Mouse (Mus musculus): ENCODE data around the gene Slc7a1. TPM values are rescaled to one million over a fixed set of nuclear protein-coding genes. Genes with fewer than 3 reads are reported as not detected.

The Slc7a1 gene
- polyA plus RNA-seq, 1 experiment from 2014 or later: 24.6 TPM

GRCm38 (mm10) chr5:148302968-148303367 lies 96.7 kb downstream of the Slc7a1 start:
- no peak for ATAC-seq (ENCODE audit: insufficient read depth, low FRiP score, low read depth)
- Histone ChIP-seq H3K9me3 (no peaks in the 10 kb centered on the region), H3K4me3 (replicated peaks) (peak overlapping the region; percentile 19; the same call in 1 of the 2 replicates), H3K27ac (no peak overlapping the region), H3K4me1 (no peaks in the 10 kb centered on the region), H3K27me3 (replicated peaks) (no peaks in the 10 kb centered on the region), H3K9ac (no peak overlapping the region), H3K36me3 (no peaks in the 10 kb centered on the region), H3K4me2 (0 out of 2 replicates have a peak overlapping the region, but pooled peaks have one; percentile 8)
- WGBS: 76% methylated on average over 11 of the region's 11 CpGs

DNA sequence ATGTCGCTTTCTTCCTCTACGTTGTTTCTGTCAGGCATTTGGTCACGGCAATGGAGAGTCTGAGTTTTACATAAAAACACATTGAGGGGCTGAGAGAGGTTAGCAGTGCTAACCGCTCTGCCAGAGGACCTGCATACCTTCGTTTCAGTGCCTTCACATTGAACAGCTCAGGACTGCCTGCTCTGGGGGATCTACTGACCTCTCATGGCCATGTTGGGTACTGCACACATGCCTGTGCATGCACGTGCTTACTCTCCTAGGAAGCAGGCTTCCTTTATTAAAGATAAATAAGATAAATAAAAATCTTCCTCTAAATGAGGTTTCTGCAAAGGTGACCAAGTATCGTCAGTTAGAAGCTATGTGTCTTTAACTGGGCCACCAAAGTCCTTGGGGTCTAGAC lies 106.4 kb downstream of the Slc7a1 start:
- no peak overlapping the region for H3K4me2 ChIP-seq
- no peaks in the 10 kb centered on the region for H3K9me3 ChIP-seq
- no peaks in the 10 kb centered on the region for H3K27me3 ChIP-seq (replicated peaks)
- no peaks in the 10 kb centered on the region for H3K36me3 ChIP-seq
- no peak overlapping the region for H3K27ac ChIP-seq
- no peak overlapping the region for H3K4me3 ChIP-seq (replicated peaks)
- 86% methylated on average over 7 of the region's 7 CpGs for WGBS
- no peak overlapping the region for H3K9ac ChIP-seq
- H3K4me1 ChIP-seq: no peaks in the 10 kb centered on the region
- no peak for ATAC-seq (ENCODE audit: insufficient read depth, low FRiP score, low read depth)

DNA sequence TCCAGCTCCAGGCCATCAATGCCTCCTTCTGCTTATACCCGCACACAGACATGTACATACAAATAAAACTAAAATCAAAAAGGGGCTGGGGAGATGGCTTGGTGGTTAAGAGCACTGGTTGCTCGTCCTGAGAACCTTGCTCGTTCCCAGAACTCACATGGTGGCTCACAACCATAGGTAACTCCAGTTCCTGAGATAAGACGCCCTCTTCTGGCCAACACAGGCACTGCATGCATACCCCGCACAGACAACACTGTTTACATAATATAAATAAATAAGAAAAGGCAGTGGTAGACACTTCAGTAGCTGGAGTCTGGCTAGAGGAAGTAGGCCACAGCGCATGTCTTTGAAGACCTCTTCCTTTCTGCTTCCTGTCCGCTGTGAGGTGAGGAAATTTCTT lies 106.8 kb downstream of the Slc7a1 start:
- H3K4me1 ChIP-seq: no peaks in the 10 kb centered on the region
- H3K4me2 ChIP-seq: no peak overlapping the region
- no peak overlapping the region for H3K27ac ChIP-seq
- no peak overlapping the region for H3K9ac ChIP-seq
- H3K27me3 ChIP-seq (replicated peaks): no peaks in the 10 kb centered on the region
- 83% methylated on average over 7 of the region's 7 CpGs for WGBS
- no peak for ATAC-seq (ENCODE audit: insufficient read depth, low FRiP score, low read depth)
- no peaks in the 10 kb centered on the region for H3K9me3 ChIP-seq
- H3K4me3 ChIP-seq (replicated peaks): no peak overlapping the region
- no peaks in the 10 kb centered on the region for H3K36me3 ChIP-seq

DNA sequence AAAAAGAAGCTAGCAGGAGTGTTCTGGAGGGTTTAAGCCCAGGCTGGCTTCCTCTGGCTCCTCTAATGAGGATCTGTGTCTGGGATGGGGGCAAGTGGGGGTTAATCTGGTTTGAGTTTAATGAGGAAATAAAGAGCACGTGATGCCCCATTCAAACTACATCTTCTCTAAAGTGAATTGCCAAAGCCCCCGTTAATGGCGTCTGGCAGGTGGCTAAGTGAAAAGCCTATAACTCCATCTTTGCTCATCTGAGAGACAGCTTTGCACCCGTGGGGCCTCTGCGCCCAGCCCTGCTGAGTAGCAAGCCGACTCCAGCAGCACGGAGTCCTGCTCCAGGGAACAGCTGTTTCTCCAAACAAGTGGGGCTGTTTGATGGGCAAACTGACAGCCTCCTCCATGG lies 109.8 kb downstream of the Slc7a1 start:
- Histone ChIP-seq H3K27ac (no peak overlapping the region), H3K9me3 (no peaks in the 10 kb centered on the region), H3K4me2 (no peak overlapping the region), H3K9ac (no peak overlapping the region), H3K4me3 (replicated peaks) (no peak overlapping the region), H3K36me3 (no peaks in the 10 kb centered on the region), H3K4me1 (no peaks in the 10 kb centered on the region), H3K27me3 (replicated peaks) (no peaks in the 10 kb centered on the region)
- WGBS: 73% methylated on average over 7 of the region's 7 CpGs
- no peak for ATAC-seq (ENCODE audit: insufficient read depth, low FRiP score, low read depth)

- no peaks in the 10 kb centered on the region for H3K36me3 ChIP-seq
- H3K9ac ChIP-seq: no peak overlapping the region
- 67% methylated on average over 18 of the region's 18 CpGs for WGBS
- no peak overlapping the region for H3K4me3 ChIP-seq (replicated peaks)
- no peak overlapping the region for H3K27ac ChIP-seq
- H3K9me3 ChIP-seq: no peaks in the 10 kb centered on the region
- no peaks in the 10 kb centered on the region for H3K4me1 ChIP-seq
- H3K4me2 ChIP-seq: no peak overlapping the region
- no peaks in the 10 kb centered on the region for H3K27me3 ChIP-seq (replicated peaks)
- ATAC-seq (ENCODE audit: insufficient read depth, low FRiP score, low read depth): no peak
These were observed 110.9 kb downstream of the Slc7a1 start for GRCm38 (mm10) chr5:148288804-148289203.

GRCm38 (mm10) chr5:148287529-148287928 lies 112.2 kb downstream of the Slc7a1 start:
- no peak overlapping the region for H3K9ac ChIP-seq
- H3K27ac ChIP-seq: no peak overlapping the region
- H3K4me1 ChIP-seq: no peaks in the 10 kb centered on the region
- no peaks in the 10 kb centered on the region for H3K9me3 ChIP-seq
- ATAC-seq (ENCODE audit: insufficient read depth, low FRiP score, low read depth): no peak
- H3K36me3 ChIP-seq: no peaks in the 10 kb centered on the region
- H3K4me3 ChIP-seq (replicated peaks): no peak overlapping the region
- no peak overlapping the region for H3K4me2 ChIP-seq
- no peaks in the 10 kb centered on the region for H3K27me3 ChIP-seq (replicated peaks)
- WGBS: 87% methylated on average over 5 of the region's 5 CpGs

DNA sequence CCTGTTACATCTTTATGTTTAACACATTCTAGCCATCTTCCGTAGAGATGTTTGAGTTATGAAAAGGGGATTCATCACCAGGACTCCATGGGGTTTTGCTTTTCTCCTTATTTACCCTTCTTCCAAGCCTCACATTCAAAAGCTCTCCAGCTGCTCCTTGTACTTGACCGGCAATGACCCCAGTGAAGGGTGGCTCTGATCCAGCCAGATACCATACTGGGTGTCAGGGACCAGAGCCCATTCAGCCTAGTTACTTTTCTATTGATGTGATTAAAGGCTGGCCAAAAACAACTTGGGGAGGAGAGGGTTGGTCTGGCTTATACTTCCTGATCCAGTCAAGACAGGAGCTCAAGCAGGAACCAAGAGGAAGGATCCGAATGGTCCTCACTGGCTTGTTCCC lies 116.1 kb downstream of the Slc7a1 start:
- Histone ChIP-seq H3K9me3 (no peaks in the 10 kb centered on the region), H3K4me3 (replicated peaks) (no peak overlapping the region), H3K4me2 (no peak overlapping the region), H3K4me1 (no peaks in the 10 kb centered on the region), H3K36me3 (no peaks in the 10 kb centered on the region), H3K9ac (no peak overlapping the region), H3K27me3 (replicated peaks) (no peaks in the 10 kb centered on the region), H3K27ac (no peak overlapping the region)
- no peak for ATAC-seq (ENCODE audit: insufficient read depth, low FRiP score, low read depth)
- WGBS: 72% methylated on average over 3 of the region's 3 CpGs

GRCm38 (mm10) chr5:148283177-148283576 lies 116.5 kb downstream of the Slc7a1 start:
- no peak for ATAC-seq (ENCODE audit: insufficient read depth, low FRiP score, low read depth)
- Histone ChIP-seq H3K4me3 (replicated peaks) (no peak overlapping the region), H3K27ac (no peak overlapping the region), H3K9me3 (no peaks in the 10 kb centered on the region), H3K36me3 (no peaks in the 10 kb centered on the region), H3K4me2 (no peak overlapping the region), H3K4me1 (no peaks in the 10 kb centered on the region), H3K9ac (no peak overlapping the region), H3K27me3 (replicated peaks) (no peaks in the 10 kb centered on the region)
- WGBS: 79% methylated on average over 2 of the region's 2 CpGs

DNA sequence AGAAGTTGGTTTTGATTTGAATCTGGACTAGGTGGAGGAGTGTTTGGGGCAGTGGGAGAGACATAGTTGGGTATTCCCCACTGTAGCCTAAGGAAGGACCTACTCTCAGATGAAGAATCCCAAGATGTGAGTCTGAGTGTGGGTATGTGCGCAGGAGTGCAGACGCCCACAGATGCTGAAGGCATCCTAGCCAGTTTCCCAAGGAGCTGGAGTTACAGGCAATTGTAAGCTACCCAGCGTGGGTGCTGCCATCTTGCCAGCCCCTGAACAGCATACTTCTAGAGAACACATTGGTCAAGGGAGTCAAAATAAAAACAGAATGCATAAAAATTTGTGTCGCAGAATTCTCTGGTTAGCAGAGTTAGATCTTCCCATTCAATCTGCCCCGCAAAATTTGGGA lies 117.1 kb downstream of the Slc7a1 start:
- no peak for ATAC-seq (ENCODE audit: insufficient read depth, low FRiP score, low read depth)
- Histone ChIP-seq H3K4me2 (no peak overlapping the region), H3K4me1 (no peaks in the 10 kb centered on the region), H3K27me3 (replicated peaks) (no peaks in the 10 kb centered on the region), H3K27ac (no peak overlapping the region), H3K9ac (no peak overlapping the region), H3K9me3 (no peaks in the 10 kb centered on the region), H3K36me3 (no peaks in the 10 kb centered on the region), H3K4me3 (replicated peaks) (no peak overlapping the region)
- WGBS: 93% methylated on average over 5 of the region's 5 CpGs

DNA sequence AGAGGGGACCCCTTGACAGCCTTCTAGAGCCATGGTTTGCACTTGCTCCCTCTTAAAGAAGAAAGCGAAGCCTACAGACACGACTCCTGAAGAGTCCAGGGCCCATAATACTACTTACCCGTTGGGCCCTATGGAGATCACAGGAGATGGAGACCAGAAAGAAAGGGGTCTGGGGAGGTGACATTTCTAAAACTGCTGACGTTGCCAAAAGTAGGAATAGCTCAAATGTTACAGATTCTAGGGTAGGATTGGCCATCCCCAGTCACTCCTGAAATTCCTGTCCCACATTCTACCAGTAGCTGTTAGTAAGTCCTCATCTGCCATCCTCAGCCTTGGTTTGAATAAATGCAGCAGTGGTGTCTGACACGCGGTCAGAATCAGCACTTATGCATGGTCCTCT lies 117.6 kb downstream of the Slc7a1 start:
- no peaks in the 10 kb centered on the region for H3K27me3 ChIP-seq (replicated peaks)
- 82% methylated on average over 6 of the region's 6 CpGs for WGBS
- no peaks in the 10 kb centered on the region for H3K36me3 ChIP-seq

DNA sequence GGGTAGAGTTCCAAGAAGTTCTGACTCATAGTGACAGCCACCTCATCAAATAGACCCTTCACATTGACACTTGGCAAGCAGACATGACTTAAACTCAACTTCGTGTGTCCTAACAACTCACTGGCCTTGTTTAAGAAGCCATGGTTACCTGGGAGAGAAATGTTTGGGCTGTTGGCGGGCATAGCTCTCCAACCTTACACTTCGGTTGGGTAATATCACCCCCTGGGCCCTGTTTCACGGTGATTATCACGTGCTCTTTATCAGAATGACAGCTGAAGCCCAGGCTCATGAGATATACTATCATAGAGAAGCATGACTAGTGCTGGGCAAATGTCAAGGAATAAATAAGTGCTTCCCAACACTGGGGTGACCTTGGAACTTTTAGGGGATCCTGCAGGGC lies 119.4 kb downstream of the Slc7a1 start:
- no peaks in the 10 kb centered on the region for H3K9me3 ChIP-seq
- ATAC-seq (ENCODE audit: insufficient read depth, low FRiP score, low read depth): no peak
- no peak overlapping the region for H3K4me2 ChIP-seq
- no peaks in the 10 kb centered on the region for H3K4me1 ChIP-seq
- H3K4me3 ChIP-seq (replicated peaks): no peak overlapping the region
- no peak overlapping the region for H3K9ac ChIP-seq
- no peaks in the 10 kb centered on the region for H3K36me3 ChIP-seq
- 75% methylated on average over 5 of the region's 5 CpGs for WGBS
- no peaks in the 10 kb centered on the region for H3K27me3 ChIP-seq (replicated peaks)
- H3K27ac ChIP-seq: no peak overlapping the region

More for the DNA sequence above, 117.6 kb downstream of the Slc7a1 start:
- H3K27ac ChIP-seq: no peak overlapping the region
- no peak overlapping the region for H3K4me3 ChIP-seq (replicated peaks)
- ATAC-seq (ENCODE audit: insufficient read depth, low FRiP score, low read depth): no peak
- H3K4me1 ChIP-seq: no peaks in the 10 kb centered on the region
- H3K4me2 ChIP-seq: no peak overlapping the region
- no peaks in the 10 kb centered on the region for H3K9me3 ChIP-seq
- no peak overlapping the region for H3K9ac ChIP-seq

DNA sequence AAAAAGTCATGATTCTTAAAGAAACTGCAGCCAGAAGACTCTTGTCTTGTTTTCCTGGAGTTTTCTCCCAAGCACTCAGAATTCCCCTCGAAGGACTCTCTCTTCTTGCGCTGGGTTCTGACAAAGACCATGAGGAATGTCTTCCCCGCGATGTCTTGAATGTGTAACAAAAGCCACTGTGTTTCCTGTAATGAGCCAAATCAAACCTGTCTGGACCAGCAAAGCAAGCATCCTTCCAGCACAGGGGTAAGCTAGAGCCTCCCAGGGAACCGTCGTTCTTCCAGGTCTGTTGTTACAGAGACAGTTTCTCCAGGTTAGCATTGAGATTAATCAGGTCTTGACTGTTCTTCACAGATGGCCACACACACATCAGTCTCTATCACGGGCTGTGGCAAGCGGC lies 121.5 kb downstream of the Slc7a1 start:
- no peaks in the 10 kb centered on the region for H3K36me3 ChIP-seq
- no peak for ATAC-seq (ENCODE audit: insufficient read depth, low FRiP score, low read depth)
- 0 out of 2 replicates have a peak overlapping the region, but pooled peaks have one; percentile 9 for H3K27ac ChIP-seq
- no peak overlapping the region for H3K4me3 ChIP-seq (replicated peaks)
- H3K4me1 ChIP-seq: no peaks in the 10 kb centered on the region
- WGBS: 66% methylated on average over 8 of the region's 8 CpGs
- no peak overlapping the region for H3K4me2 ChIP-seq
- H3K9ac ChIP-seq: no peak overlapping the region
- H3K27me3 ChIP-seq (replicated peaks): no peaks in the 10 kb centered on the region
- no peaks in the 10 kb centered on the region for H3K9me3 ChIP-seq
